Mouse (Mus musculus) urinary bladder, adult 2 months (tissue): Measurements from ENCODE around the gene Eif4e3. TPM values are rescaled to one million over a fixed set of nuclear protein-coding genes. Genes with fewer than 3 reads are reported as not detected.

ENCODE experiments used
- DNase-seq: peaks from one replicate; pipeline ENCODE4 v3.0.0; 2022; ENCODE audit warnings: low spot score
- polyA plus RNA-seq: library from polyadenylated mRNA; depleted of rRNA; stranded (reverse); fragments of >200 nt; gene quantifications from 2 replicates; pipeline ENCODE4 v1.2.3, GENCODE M21; 2012; rRNA removed

The Eif4e3 gene
- polyA plus RNA-seq = 42.9 and 47.3 TPM in 2 replicates

- peak; percentile 61 for DNase-seq
Measured at GRCm38 (mm10) chr6:99666318-99667171, at the start of gene Eif4e3, which contains the start of gene Gm20696. Gene Eif4e3, minus strand, starts transcription at chr6:99666771. Gene Gm20696, minus strand, starts transcription at chr6:99666797.

- DNase-seq = no peak
Measured at GRCm38 (mm10) chr6:99715913-99716312, 49.3 kb upstream of the Eif4e3 start.

- no peak for DNase-seq
Measured at GRCm38 (mm10) chr6:99715191-99715590, 48.6 kb upstream of the Eif4e3 start.

DNA sequence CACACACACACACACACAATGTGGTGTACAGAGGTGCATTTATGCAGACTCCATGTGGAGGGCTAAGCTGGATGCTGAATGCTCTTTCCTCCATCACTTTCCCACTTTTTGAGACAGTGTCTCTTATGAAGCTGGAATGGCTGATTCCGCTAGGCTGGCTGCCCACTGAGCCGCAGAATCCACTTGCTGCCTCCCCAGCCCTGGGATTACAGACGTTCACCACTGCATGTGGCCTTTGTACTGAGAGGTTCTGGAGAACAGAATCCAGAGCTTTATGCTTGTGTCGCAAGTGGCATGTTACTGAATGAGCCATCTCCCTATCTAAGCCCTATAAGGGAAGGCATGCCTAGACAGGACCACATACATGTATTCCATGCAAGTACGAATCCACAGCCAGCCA is 46.7 kb upstream of the Eif4e3 start:
- DNase-seq = no peak

- DNase-seq = no peak
Measured at GRCm38 (mm10) chr6:99711576-99712101, 45.1 kb upstream of the Eif4e3 start.

DNA sequence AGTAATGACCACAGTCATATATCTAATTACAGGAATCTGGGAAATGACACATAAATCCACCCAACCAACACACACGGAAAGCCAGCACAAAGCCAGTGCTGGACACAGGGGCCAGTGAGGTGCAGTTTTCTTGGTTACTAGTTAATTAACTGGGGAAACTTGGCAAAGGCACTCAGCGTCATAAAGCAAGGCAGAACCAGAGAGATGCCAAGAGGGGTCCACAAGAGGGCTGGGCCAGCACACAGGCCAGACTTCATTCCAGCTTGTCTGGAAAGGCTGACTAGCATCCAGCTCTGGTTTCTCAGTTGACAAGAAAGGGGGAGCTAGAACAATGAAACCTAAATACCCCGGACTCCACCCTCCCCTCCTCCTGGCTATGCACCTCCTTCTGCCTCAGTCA is 33.9 kb upstream of the Eif4e3 start:
- DNase-seq = no peak

DNA sequence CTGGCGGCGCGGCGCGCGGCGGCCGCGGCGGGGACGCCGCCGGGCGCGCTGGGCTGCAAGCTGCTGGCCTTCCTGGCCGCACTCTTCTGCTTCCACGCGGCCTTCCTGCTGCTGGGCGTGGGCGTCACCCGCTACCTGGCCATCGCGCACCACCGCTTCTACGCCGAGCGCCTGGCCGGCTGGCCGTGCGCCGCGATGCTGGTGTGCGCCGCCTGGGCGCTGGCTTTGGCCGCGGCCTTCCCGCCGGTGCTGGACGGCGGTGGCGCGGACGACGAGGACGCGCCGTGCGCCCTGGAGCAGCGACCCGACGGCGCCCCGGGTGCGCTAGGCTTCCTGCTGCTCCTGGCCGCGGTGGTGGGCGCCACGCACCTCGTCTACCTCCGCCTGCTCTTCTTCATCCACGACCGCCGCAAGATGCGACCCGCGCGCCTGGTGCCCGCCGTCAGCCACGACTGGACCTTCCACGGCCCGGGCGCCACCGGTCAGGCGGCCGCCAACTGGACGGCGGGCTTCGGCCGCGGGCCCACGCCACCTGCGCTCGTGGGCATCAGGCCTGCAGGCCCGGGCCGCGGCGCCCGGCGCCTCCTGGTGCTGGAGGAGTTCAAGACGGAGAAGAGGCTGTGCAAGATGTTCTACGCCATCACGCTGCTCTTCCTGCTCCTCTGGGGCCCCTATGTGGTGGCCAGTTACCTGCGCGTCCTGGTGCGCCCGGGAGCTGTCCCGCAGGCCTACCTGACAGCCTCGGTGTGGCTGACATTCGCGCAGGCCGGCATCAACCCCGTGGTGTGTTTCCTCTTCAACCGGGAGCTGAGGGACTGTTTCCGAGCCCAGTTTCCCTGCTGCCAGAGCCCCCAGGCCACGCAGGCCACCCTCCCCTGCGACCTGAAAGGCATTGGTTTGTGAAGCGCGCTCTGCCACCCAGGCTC is 26.6 kb upstream of the Eif4e3 start:
- DNase-seq = peak; percentile 29

GRCm38 (mm10) chr6:99692206-99692915 is 25.8 kb upstream of the Eif4e3 start, which contains the start of gene Gpr27:
Gene Gpr27, plus strand, starts transcription at chr6:99692679.
- peak; percentile 41 for DNase-seq

DNA sequence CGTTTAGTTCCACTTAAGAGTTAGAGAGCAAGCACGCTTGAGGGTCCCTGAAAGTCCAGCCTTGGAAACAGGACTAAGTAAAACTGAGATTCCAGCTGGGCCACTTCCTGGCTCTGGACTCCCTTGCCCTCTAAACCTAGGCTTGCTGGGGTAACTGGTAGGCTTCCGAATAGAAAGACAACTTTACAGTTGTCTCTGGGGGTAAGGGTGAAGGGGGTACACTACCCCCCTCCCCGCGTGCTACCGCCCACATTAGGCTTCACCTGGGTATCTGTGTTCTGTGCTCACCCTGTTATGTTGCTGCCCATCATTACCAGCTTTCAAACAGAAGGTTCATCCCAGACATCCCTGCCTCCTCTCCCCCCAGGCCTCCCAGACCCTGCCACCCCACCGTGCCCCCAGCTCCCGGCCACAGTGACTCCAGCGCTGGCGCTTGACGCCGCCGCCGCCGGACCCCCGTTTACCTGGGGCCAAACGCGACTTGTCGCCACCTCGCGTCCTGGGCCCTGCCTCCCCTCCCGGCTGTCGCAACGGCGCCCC is 25.2 kb upstream of the Eif4e3 start:
- no peak for DNase-seq

DNA sequence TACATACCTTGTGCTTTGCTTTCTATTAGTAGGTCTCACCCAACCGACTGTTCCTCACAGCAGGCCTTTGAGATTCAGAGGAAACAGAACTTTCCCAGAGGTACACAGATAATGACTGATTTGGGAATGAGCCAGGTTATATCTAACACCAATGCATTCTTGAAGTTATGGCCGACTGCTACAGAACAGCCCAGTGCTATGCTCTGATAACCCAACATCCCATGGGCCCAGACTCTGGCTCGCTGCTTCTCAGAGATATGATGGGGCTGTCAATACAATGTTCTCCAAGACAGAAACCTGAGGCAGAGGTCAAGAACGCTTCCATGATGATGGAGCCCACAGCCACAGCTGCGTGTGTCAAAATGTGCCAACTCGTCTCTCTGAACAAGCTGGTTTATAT is 21.9 kb upstream of the Eif4e3 start:
- DNase-seq = no peak

- no peak for DNase-seq
Measured at GRCm38 (mm10) chr6:99684899-99685298, 18.3 kb upstream of the Eif4e3 start.

DNA sequence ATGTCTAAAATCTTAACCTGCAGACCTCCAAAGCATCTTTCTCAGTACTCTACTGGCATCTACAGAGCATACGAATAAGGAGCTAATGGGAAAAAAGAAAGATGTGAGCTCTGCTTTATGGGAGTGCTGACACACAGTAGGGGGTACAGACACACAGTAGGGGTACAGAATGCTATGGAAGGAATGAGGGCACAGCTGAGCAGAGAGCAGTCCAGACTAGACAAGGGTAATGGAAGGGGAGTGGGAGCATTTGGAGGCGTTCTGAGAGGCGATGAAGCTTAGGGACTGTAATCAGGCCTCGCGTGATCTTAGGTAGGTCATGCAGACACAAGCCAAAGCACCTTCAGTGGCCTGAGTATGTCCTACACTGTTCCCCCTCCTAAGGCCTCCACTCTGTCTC is 17.4 kb upstream of the Eif4e3 start:
- DNase-seq = no peak

DNA sequence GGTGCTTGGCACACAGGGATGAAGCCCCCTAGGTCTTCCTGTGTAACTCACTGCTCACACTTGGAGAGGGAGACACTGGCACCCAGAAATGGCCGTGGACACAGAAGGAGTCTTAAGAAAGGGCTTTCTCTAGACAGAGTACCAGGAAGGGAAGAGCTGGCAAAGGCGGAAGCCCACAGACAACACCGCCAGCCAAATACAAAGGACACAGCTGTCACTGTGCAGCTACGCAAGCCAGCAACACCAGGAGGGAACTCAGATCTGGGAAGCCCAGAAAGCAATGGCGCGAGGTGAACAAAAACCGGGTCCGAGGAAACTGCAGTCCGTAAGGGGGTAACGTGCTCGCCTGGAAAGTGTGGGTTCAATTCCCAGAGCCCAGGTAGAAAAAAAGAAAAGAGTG is 11.5 kb upstream of the Eif4e3 start:
- DNase-seq = no peak

DNA sequence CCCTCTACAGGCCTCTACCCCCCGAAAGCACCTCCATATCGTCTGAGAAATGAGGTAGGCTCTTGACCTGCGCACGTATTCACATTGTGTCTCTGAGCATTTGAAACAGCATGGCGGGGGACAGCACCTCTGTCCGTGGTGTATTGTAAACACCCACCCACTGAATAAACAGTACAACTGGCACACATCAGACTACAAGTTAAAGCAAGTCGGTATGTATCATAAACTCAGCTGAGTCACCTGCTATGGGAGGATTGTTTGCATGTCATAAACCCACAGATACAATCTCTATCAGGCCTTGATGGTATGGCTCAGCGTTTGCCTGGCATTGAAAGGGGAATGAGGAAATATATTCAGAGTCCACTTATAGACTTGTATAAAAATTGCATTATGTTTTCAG is 10.8 kb upstream of the Eif4e3 start:
- no peak for DNase-seq

- DNase-seq = no peak
Measured at GRCm38 (mm10) chr6:99674482-99674881, 7.9 kb upstream of the Eif4e3 start.

GRCm38 (mm10) chr6:99671768-99672167 is 5.2 kb upstream of the Eif4e3 start:
- DNase-seq = no peak

GRCm38 (mm10) chr6:99670481-99671119 is 4.0 kb upstream of the Eif4e3 start:
- DNase-seq = no peak

DNA sequence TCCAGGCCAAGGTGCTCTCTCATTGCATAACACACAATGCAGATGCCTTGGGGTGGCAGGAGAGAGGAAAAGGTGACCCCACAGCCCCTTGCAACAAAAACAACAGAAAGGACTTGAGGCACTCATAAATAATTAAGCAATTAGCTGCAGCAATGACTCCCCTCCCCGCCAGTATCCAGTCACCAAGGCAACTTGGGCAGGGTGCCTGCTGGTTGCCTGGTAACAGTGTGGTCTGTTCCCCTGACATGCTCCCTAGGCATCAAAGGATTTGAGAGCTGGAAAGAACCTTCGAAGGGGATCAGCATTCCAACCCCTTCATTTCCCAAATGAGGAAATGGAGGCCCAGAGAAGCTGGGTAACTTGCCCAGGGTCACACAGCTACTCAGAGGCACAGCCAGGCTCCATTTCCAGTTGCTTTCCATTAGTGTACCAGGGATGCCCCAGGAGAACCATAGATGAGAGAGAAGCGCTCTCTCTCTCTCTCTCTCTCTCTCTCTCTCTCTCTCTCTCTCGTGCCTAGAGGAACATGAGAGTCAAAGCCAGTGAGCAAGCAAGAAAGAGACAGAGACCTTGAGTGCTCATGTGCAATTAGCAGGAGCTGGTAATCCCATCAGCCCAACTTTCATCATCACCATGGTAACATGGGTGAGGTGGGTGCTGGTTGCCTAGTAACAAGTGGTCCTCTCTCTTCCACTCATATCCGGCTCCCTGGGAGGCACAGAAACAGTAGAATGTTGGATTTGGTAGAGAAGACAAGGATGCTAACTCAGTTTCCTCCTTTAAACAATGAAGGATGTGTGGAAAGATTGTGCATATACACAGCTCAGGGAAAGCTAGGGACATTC is 3.1 kb upstream of the Eif4e3 start:
- DNase-seq = no peak

- DNase-seq = no peak
Measured at GRCm38 (mm10) chr6:99667290-99667689, 719 bp upstream of the Eif4e3 start.
